Mouse (Mus musculus): Measurements from ENCODE around the gene Nceh1.

The Nceh1 gene

GRCm38 (mm10) chr3:27182733-27183600 is at the start of gene Nceh1:
Nceh1 (plus strand) TSS chr3:27182965.
- DNase-seq (ENCODE audit: low spot score), result peak; percentile 92

DNA sequence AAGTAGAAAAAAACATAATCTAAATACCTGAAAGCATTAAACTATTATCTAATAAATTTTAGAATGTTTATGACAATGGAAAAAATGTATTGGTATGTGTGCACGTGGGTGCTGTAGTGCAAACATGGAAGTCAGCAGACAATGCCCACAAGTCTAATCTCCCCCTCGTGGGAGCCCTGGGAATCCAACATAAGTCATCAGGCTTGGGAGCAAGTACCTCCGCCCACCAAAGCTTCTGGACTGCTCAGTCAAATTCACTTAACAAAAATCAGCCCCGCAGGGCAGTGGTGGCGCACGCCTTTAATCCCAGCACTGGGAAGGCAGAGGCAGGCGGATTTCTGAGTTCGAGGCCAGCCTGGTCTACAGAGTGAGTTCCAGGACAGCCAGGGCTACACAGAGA is 42.7 kb upstream of the Nceh1 start:
- DNase-seq (ENCODE audit: low spot score), result no peak

GRCm38 (mm10) chr3:27143570-27143969 is 39.2 kb upstream of the Nceh1 start:
- no peak for DNase-seq (ENCODE audit: low spot score)

DNA sequence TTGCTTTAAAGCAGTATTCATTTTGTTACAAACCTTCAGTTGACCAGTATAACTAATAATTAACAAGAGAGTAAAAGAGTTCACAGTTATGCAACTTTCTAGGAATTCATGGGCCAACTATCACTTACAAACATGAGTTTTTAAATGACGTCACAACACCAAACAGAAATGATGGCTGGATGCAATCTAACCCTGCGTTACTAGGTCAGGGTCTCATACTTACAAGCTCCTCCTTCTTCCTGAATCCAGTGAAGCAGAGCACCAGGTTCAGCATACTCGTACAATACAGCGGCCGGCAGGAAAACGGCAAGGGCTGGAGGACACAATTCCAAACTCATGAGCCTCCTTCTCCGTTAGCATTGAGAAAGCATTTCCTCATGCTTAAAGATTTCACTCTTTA is 37.0 kb upstream of the Nceh1 start:
- no peak for DNase-seq (ENCODE audit: low spot score)

DNA sequence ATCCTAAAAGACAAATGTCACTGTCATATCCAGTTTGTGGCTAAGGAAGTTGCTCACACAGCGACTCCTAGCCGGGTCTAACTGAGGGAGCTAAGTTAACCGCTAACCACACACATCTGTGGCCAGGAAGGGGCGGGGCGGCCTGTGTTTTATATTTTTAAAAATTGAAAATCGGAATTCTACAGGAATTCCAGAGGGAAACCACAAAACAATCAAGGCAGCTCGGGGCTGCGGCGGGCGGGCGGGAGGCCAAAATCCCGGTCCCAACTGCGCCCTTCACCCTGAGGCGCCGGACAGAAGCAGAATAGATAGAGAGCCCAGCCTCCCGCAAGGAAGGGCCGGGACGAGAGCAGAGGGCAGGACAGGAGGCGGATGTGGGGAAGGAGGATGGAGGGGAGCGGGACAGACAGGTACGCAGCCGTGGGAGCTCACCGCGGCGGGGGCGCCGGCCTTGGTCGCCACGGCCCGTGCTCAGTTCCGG is 29.5 kb upstream of the Nceh1 start:
- no peak for DNase-seq (ENCODE audit: low spot score)

GRCm38 (mm10) chr3:27153701-27154209 is 29.0 kb upstream of the Nceh1 start, which contains the start of gene Ect2:
Ect2 (minus strand) TSS chr3:27153878.
- DNase-seq (ENCODE audit: low spot score), result peak; percentile 97

DNA sequence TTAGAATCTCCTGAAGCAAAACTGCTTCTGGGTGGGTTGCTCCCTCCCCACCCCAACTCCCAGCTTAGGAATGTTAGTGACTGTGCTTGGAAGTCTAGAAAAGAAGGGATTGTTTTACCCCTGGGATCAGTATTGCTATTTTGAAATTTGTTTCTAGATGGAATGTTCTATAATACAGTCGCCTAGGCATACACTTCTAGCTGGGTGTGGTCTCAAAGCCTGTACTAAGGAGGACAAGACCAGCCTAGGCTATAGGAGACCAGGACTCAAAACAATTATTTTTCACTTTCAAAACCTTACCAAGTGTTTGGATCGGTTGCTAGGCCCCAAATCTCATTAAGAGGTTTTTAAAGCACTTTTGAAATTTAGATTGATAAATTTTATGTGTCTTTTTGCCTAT is 28.5 kb upstream of the Nceh1 start:
- no peak for DNase-seq (ENCODE audit: low spot score)

GRCm38 (mm10) chr3:27155051-27155855 is 27.5 kb upstream of the Nceh1 start:
- no peak for DNase-seq (ENCODE audit: low spot score)

- DNase-seq (ENCODE audit: low spot score), result no peak
Measured at GRCm38 (mm10) chr3:27155856-27156593, 26.7 kb upstream of the Nceh1 start.

DNA sequence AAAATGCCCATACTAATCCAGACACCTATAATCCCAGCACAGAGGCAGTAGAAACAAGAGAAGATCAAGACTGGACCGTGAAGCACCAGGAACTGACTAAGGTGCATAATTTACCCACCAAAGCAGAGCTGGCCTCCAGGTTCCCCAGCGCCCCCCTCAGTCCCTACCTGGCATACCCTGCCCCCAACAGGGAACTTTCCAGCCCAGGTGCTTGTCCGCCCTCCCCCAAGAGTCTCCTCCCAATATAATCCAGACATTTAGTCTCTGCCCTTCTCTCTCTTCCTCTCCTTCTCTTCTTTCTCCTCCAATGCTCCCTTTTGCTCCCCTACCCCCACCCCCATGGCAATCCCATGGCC is 26.2 kb upstream of the Nceh1 start:
- no peak for DNase-seq (ENCODE audit: low spot score)

DNA sequence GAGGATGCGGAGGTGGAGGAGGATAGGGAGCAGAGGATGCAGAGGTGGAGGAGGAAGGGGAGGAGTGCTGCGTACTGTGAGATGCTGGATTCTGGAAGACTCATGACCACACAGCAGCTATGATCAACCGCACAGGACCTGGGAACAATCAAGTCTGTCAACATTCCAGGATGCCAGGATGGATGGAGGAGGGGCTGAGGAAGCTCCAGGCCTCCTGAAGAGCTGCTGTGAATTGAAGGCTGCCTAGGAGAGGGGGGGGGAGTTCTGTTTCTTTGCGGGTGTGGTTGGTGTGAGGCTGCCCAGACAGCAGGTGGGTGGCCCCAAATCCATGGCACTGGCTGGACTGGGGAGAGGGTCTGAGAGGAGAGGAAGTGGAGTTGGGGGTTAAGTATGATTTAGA is 23.9 kb upstream of the Nceh1 start:
- no peak for DNase-seq (ENCODE audit: low spot score)

GRCm38 (mm10) chr3:27161645-27162409 is 20.9 kb upstream of the Nceh1 start:
- DNase-seq (ENCODE audit: low spot score), result no peak

GRCm38 (mm10) chr3:27162410-27162804 is 20.4 kb upstream of the Nceh1 start:
- DNase-seq (ENCODE audit: low spot score), result no peak

GRCm38 (mm10) chr3:27165481-27166065 is 17.2 kb upstream of the Nceh1 start:
- no peak for DNase-seq (ENCODE audit: low spot score)

GRCm38 (mm10) chr3:27170257-27170656 is 12.5 kb upstream of the Nceh1 start:
- no peak for DNase-seq (ENCODE audit: low spot score)

DNA sequence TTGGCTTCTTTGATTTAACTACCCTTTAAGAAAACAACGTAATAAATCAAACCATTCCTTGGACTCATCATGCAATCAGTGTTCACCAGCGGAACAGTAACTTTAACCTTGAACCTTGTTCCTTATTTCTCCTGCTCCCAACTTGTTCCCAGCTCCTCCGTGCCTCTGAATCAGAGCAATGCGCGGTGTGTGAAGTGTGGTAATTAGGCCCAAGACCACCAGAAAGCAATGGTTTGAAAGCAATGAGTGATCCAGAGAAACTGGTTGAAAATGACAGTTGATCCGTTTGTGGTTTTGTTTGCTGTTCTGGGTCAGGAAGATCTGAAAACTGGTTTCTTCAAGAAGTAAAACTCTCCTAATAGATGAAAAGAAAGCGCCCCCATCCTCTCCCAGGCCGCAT is 3.1 kb upstream of the Nceh1 start:
- DNase-seq (ENCODE audit: low spot score), result no peak

DNA sequence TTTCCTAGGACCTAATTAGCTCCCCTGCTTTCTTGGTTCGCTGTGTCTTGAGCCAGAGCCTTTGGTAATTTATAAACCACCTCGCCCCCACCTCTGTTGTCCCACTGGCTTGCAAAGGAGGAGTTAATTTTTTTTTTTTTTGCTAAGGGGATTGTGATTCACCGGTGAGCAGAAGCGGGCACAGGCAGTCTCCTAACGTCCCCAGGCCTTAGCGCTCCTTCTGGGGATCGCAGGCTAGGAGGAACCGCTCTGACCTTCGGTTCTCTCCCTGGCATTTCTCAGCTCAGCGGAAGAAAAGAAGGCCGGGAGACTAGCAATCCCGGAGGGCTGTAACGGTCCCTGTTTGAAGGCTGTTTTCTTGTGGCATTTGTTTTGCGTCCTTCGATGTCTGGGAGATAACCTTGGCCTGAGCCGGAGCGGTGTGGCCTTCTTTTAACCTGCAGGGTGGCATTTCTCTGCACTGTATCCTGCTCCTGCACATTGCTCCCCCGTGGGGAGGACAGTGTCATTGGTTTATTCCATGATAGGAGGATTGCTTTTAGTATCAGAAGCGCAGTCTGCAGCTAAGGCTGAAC is 923 bp downstream of the Nceh1 start:
- peak; percentile 45 for DNase-seq (ENCODE audit: low spot score)

DNA sequence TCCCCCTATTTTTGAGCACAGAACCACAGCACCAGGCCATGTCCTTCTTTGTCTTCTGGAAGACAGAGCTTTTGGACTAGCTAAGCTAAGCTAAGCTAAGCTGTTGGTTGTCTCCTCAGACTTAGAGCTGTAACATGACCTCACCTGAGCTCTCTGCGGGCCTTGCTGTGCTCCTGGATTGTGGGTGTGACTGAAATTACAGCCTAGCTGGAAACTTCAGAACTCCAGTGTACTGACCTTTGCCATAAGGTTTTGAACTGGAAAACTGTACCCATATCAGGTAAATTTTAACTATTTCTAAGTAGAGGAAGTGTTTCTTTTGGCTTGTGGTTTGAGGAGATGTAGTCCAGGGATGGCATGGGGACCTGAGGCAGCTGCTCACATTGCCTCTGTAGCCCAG is 5.6 kb downstream of the Nceh1 start:
- DNase-seq (ENCODE audit: low spot score), result no peak

DNA sequence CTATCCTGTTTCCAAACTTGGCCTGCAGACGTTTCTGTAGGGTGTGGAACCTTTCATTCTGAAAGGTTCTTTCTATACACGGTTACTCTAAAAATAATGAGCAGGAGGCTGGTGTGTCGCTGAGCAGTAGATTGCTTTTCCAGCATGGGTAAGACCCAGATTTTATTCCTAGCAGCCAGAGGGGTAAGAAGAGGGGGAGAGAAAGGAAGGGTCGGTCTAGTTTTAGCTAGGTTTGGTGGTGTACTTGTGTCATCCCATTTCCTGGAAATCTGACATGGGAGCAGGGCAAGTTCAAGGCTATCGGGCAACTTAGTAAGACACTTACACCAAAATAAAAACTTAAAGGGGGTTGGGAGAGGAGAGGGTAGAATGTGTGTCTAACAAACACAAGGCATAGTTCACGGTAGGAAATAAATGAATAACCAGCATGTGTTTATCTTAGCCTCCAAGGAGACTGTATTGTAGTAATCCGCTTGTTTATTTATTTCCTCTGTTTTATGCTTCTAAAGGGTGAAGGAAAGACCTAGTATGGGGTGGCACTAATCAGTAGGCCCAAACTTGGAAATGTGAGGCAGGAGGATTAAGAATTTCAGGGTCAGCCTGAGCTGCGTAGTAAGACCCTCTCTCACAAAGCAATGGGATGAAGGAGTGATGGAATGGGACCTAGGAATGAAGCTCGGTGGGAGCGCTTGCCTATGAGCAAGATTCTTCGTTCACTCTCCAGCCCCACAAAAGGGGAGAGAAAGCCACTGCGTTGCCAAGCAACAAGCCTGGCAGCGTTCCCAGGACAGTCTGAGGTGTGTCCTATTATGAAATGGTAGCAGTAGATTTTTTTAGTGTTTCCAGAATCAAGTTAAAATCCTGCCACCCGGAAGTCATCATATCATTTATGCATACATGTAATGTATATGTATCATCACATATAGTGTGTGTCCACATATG is 6.8 kb downstream of the Nceh1 start:
- peak; percentile 80 for DNase-seq (ENCODE audit: low spot score)
